ENCODE assay signal across 8 mouse cellular contexts in the genomic region with DNA sequence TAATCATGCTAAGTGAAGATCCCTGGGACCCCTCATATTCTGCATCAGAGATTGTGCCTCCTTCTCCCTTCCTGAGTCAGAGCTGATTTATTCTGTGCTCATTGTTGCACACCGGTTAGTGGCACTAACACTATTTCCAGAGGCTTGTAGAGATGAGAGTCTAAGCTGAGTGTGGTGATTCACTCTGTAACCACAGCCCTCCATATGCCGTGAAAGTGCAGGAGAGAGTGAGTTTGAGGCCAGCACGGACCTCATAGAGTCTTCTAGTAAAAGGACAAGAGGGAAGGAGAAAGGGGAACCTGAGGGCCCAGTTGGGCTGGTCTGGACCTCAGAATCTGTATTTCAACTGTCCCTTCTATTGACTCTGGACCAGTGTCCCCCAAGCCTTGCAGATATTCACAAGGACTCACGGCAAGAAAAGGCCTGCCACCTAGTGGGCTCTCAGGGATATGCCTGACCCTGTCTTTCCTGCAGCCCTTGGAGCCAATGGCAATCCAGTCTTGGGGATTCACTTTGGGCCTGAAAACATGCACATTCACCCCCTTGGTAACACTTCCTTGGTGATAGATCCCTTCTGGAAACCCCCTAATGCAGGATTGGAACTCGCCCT.
DNase-seq lines count a peak whose midpoint lies in the region; ATAC-seq and TF ChIP-seq lines count a peak whose summit lies in the region.

No protein-coding gene starts in this region.

- ATAC-seq in liver, embryonic 11.5 days (replicated peaks; ENCODE audit: low FRiP score) = no peak
- peak; percentile 85 for ATAC-seq in forebrain, postnatal 0 days
- ATAC-seq in midbrain, embryonic 15.5 days (replicated peaks) = peak; percentile 91

- no peak overlapping the region for H3K4me2 ChIP-seq in liver, embryonic 11.5 days
- no peak overlapping the region for H3K4me2 ChIP-seq in forebrain, postnatal 0 days (ENCODE audit: low read depth)
- H3K4me2 ChIP-seq in midbrain, embryonic 15.5 days = no peak overlapping the region

- no peak overlapping the region for H3K4me3 ChIP-seq in liver, adult 2 months (ENCODE audit: insufficient read depth, low read depth, low read length)
- H3K4me3 ChIP-seq in liver, embryonic 11.5 days (ENCODE audit: low read depth, low read length) = no peak overlapping the region
- no peak overlapping the region for H3K4me3 ChIP-seq in forebrain, postnatal 0 days (ENCODE audit: low read depth, low read length)
- no peak overlapping the region for H3K4me3 ChIP-seq in midbrain, embryonic 15.5 days

- H3K9me3 ChIP-seq in liver, embryonic 11.5 days (ENCODE audit: control insufficient read depth, low read length) = no peaks in the 10 kb centered on the region
- H3K9me3 ChIP-seq in forebrain, postnatal 0 days (ENCODE audit: low read length) = no peaks in the 10 kb centered on the region
- H3K9me3 ChIP-seq in midbrain, embryonic 15.5 days = no peaks in the 10 kb centered on the region

- 58% methylated on average over 5 of the region's 5 CpGs for WGBS in liver, adult 2 months
- 31% methylated on average over 5 of the region's 5 CpGs for WGBS in liver, embryonic 11.5 days
- 35% methylated on average over 5 of the region's 5 CpGs for WGBS in forebrain, postnatal 0 days
- WGBS in midbrain, embryonic 15.5 days = 32% methylated on average over 5 of the region's 5 CpGs

- no peak overlapping the region for H3K27ac ChIP-seq in liver, adult 2 months (replicated peaks; ENCODE audit: insufficient read depth, low read depth, low read length)
- H3K27ac ChIP-seq in liver, embryonic 11.5 days (ENCODE audit: low read depth, low read length) = no peak overlapping the region
- H3K27ac ChIP-seq in forebrain, postnatal 0 days (ENCODE audit: low read depth, low read length) = no peak overlapping the region
- no peak overlapping the region for H3K27ac ChIP-seq in midbrain, embryonic 15.5 days

- H3K79me2 ChIP-seq in liver, adult 2 months (ENCODE audit: control insufficient read depth, insufficient read depth, low read length) = no peaks in the 10 kb centered on the region

- intact Hi-C loops in left cerebral cortex, postnatal 10 days (cut with DNase I) = loop anchor here (5.0 to 10.0 kb wide), 2 partner anchors 305 to 562 kb away; a partner anchor contains a TSS

- no peak for TF ChIP-seq POLR2A in liver, adult 2 months (IDR thresholded peaks at IDR 0.05; ENCODE audit: extremely low read depth, insufficient read depth, low read length)

- no peaks in the 10 kb centered on the region for H3K27me3 ChIP-seq in liver, adult 2 months (ENCODE audit: control insufficient read depth, insufficient read depth, low read length)
- no peaks in the 10 kb centered on the region for H3K27me3 ChIP-seq in liver, embryonic 11.5 days (replicated peaks; ENCODE audit: control insufficient read depth, insufficient read depth, low read length)
- H3K27me3 ChIP-seq in forebrain, postnatal 0 days (ENCODE audit: insufficient read depth, low read length) = no peaks in the 10 kb centered on the region
- H3K27me3 ChIP-seq in midbrain, embryonic 15.5 days (replicated peaks) = no peaks in the 10 kb centered on the region

- peak; percentile 82 for TF ChIP-seq CTCF in liver, adult 2 months (IDR thresholded peaks at IDR 0.05; ENCODE audit: low read depth, low read length)
- peak; percentile 85 for TF ChIP-seq CTCF in forebrain, postnatal 0 days (IDR thresholded peaks at IDR 0.05; ENCODE audit: low read depth)

- no peaks in the 10 kb centered on the region for H3K4me1 ChIP-seq in liver, adult 2 months (ENCODE audit: control insufficient read depth, insufficient read depth, low read length)
- no peaks in the 10 kb centered on the region for H3K4me1 ChIP-seq in liver, embryonic 11.5 days (replicated peaks; ENCODE audit: control insufficient read depth, insufficient read depth, low read length)
- H3K4me1 ChIP-seq in forebrain, postnatal 0 days (ENCODE audit: insufficient read depth) = no peaks in the 10 kb centered on the region
- H3K4me1 ChIP-seq in midbrain, embryonic 15.5 days = peaks cover 2% of the 10 kb centered on the region; the same call in 1 of the 2 replicates

- H3K9ac ChIP-seq in liver, adult 2 months (ENCODE audit: low read depth, low read length) = no peak overlapping the region
- no peak overlapping the region for H3K9ac ChIP-seq in liver, embryonic 11.5 days (ENCODE audit: low read depth, low read length)
- no peak overlapping the region for H3K9ac ChIP-seq in forebrain, postnatal 0 days
- no peak overlapping the region for H3K9ac ChIP-seq in midbrain, embryonic 15.5 days

- peak; percentile 33 for DNase-seq in liver, adult 2 months (ENCODE audit: extremely low read depth, low read depth, low spot score)
- DNase-seq in liver, embryonic 11.5 days (ENCODE audit: low spot score) = no peak
- DNase-seq in cerebellum, adult 18-20 months = peak; percentile 48
- peak; percentile 74 for DNase-seq in forebrain, postnatal 0 days
- peak; percentile 57 for DNase-seq in induced T-regulatory cell, adult 2 months (ENCODE audit: low read depth)
- peak; percentile 36 to 61 for DNase-seq in left cerebral cortex, postnatal 10 days (ENCODE audit: extremely low spot score in 1 of 2, low spot score in 2 of 2)
- DNase-seq in telencephalon, adult 2 months (ENCODE audit: low read depth, low spot score) = peak; percentile 28

- H3K36me3 ChIP-seq in liver, adult 2 months (ENCODE audit: control insufficient read depth, insufficient read depth, low read length) = peaks cover 16% of the 10 kb centered on the region
- H3K36me3 ChIP-seq in liver, embryonic 11.5 days (ENCODE audit: control insufficient read depth, insufficient read depth, low read length) = no peaks in the 10 kb centered on the region
- H3K36me3 ChIP-seq in forebrain, postnatal 0 days (ENCODE audit: insufficient read depth) = no peaks in the 10 kb centered on the region
- no peaks in the 10 kb centered on the region for H3K36me3 ChIP-seq in midbrain, embryonic 15.5 days (replicated peaks)
